ENCODE assay signal across 10 mouse cellular contexts in genomic region chr4:129500017-129500416, GRCm38 (mm10). TPM values are rescaled to one million over a fixed set of nuclear protein-coding genes. Genes with fewer than 3 reads are reported as not detected.
DNase-seq lines count a peak whose midpoint lies in the region; ATAC-seq lines count a peak whose summit lies in the region.
"Had no signal": no experiment of that assay in that cellular context is flagged by ENCODE, and none has a peak within 500 bp of the region (broad histone marks: within the 10 kb centered on the region; RNA-seq: fewer than 3 reads in every experiment).

No protein-coding gene starts in this region.

- WGBS in heart, embryonic 15.5 days = 81% methylated on average over 8 of the region's 8 CpGs
- 84% methylated on average over 8 of the region's 8 CpGs for WGBS in hindbrain, embryonic 12.5 days
- WGBS in midbrain, embryonic 10.5 days = 79% methylated on average over 8 of the region's 8 CpGs

- no peaks in the 10 kb centered on the region for H3K9me3 ChIP-seq in heart, embryonic 15.5 days (replicated peaks)
- no peaks in the 10 kb centered on the region for H3K9me3 ChIP-seq in hindbrain, embryonic 12.5 days (replicated peaks)
- H3K9me3 ChIP-seq in midbrain, embryonic 10.5 days (replicated peaks) = no peaks in the 10 kb centered on the region
- H3K9me3 ChIP-seq: G1E had no signal

- no peaks in the 10 kb centered on the region for H3K27me3 ChIP-seq in heart, embryonic 15.5 days
- H3K27me3 ChIP-seq in hindbrain, embryonic 12.5 days = peaks cover 4% of the 10 kb centered on the region; the same call in 1 of the 2 replicates
- no peaks in the 10 kb centered on the region for H3K27me3 ChIP-seq in midbrain, embryonic 10.5 days (ENCODE audit: low read depth, poor library complexity, severe bottlenecking)

- no peak for DNase-seq in heart, postnatal 4 days
- no peak for DNase-seq in midbrain, embryonic 10.5 days (ENCODE audit: low spot score)
- no peak for DNase-seq in adrenal gland, postnatal 36 days
- no peak for DNase-seq in right cerebral cortex, postnatal 25 days
- no peak for DNase-seq in embryo, embryonic 10 days (ENCODE audit: low spot score)

- 0 out of 2 replicates have a peak overlapping the region, but pooled peaks have one; percentile 71 for H3K9ac ChIP-seq in heart, embryonic 15.5 days
- no peak overlapping the region for H3K9ac ChIP-seq in hindbrain, embryonic 12.5 days

- H3K4me1 ChIP-seq in heart, embryonic 15.5 days (replicated peaks) = peaks cover 71% of the 10 kb centered on the region
- peaks cover 6% of the 10 kb centered on the region; the same call in 1 of the 2 replicates for H3K4me1 ChIP-seq in brown adipose tissue, adult 24 weeks (ENCODE audit: control insufficient read depth, insufficient read depth, insufficient read length, low read length)
- H3K4me1 ChIP-seq in hindbrain, embryonic 12.5 days = peaks cover 15% of the 10 kb centered on the region
- H3K4me1 ChIP-seq in midbrain, embryonic 10.5 days = peaks cover 43% of the 10 kb centered on the region

- peak overlapping the region; percentile 82 for H3K4me2 ChIP-seq in heart, embryonic 15.5 days
- H3K4me2 ChIP-seq in hindbrain, embryonic 12.5 days (replicated peaks) = peak overlapping the region; percentile 73

- peak overlapping the region; percentile 64 for H3K4me3 ChIP-seq in heart, embryonic 15.5 days
- peak overlapping the region; percentile 82 for H3K4me3 ChIP-seq in brown adipose tissue, adult 24 weeks (ENCODE audit: insufficient read depth, low read depth, low read length)
- H3K4me3 ChIP-seq in hindbrain, embryonic 12.5 days = peak overlapping the region; percentile 45
- H3K4me3 ChIP-seq in midbrain, embryonic 10.5 days = peak overlapping the region; percentile 70

- H3K27ac ChIP-seq in heart, embryonic 15.5 days = peak overlapping the region; percentile 94
- peak overlapping the region; percentile 90 for H3K27ac ChIP-seq in brown adipose tissue, adult 24 weeks (replicated peaks; ENCODE audit: low read depth, low read length)
- peak overlapping the region; percentile 74; the same call in 1 of the 2 replicates for H3K27ac ChIP-seq in hindbrain, embryonic 12.5 days
- peak overlapping the region; percentile 89 for H3K27ac ChIP-seq in midbrain, embryonic 10.5 days (replicated peaks)

- no peaks in the 10 kb centered on the region for H3K36me3 ChIP-seq in heart, embryonic 15.5 days
- no peaks in the 10 kb centered on the region for H3K36me3 ChIP-seq in hindbrain, embryonic 12.5 days
- no peaks in the 10 kb centered on the region for H3K36me3 ChIP-seq in midbrain, embryonic 10.5 days
- H3K36me3 ChIP-seq: G1E had no signal

- no peak for ATAC-seq in heart, embryonic 15.5 days (replicated peaks; ENCODE audit: insufficient number of reproducible peaks, insufficient read depth, low FRiP score, low read depth)
- ATAC-seq in hindbrain, embryonic 12.5 days (ENCODE audit: low FRiP score) = no peak

RNA-seq across cellular contexts. Expression of gene Fam229a, which starts 9.0 kb away (rescaled TPM):
- polyA plus RNA-seq in heart, embryonic 15.5 days (2015; fragmentation: Nextera tagmentation; extraction: Ambion mirVana) = 0.27 TPM in 1 of 2 replicates, not detected in the other
- total RNA-seq in heart, postnatal 4 days (2021) = not detected
- not detected in 2 replicates for polyA plus RNA-seq in brown adipose tissue, adult 24 weeks (2012; ENCODE audit: insufficient read depth, insufficient read length, missing spikeins)
- polyA plus RNA-seq in hindbrain, embryonic 12.5 days (2016; fragmentation: Nextera tagmentation; extraction: Ambion mirVana) = 0.46 TPM in 1 of 2 replicates, not detected in the other
- polyA plus RNA-seq in midbrain, embryonic 10.5 days (2016; fragmentation: Nextera tagmentation; extraction: Ambion mirVana) = not detected in 2 replicates
- not detected for total RNA-seq in adrenal gland, postnatal 36 days (2021)
- total RNA-seq: G1E had no signal
- polyA plus RNA-seq: G1E had no signal

RNA-seq across cellular contexts. Expression of gene Tssk3, which starts 9.2 kb away (rescaled TPM):
- not detected in 2 replicates for polyA plus RNA-seq in heart, embryonic 15.5 days (2015; fragmentation: Nextera tagmentation; extraction: Ambion mirVana)
- total RNA-seq in heart, postnatal 4 days (2021) = not detected
- polyA plus RNA-seq in brown adipose tissue, adult 24 weeks (2012; ENCODE audit: insufficient read depth, insufficient read length, missing spikeins) = not detected in 2 replicates
- polyA plus RNA-seq in hindbrain, embryonic 12.5 days (2016; fragmentation: Nextera tagmentation; extraction: Ambion mirVana) = not detected in 2 replicates
- not detected in 2 replicates for polyA plus RNA-seq in midbrain, embryonic 10.5 days (2016; fragmentation: Nextera tagmentation; extraction: Ambion mirVana)
- not detected for total RNA-seq in adrenal gland, postnatal 36 days (2021)
- total RNA-seq: left cerebral cortex, adult 18-20 months had no signal
- polyA plus RNA-seq: G1E had no signal

RNA-seq across cellular contexts. Expression of gene Marcksl1, which starts 13.4 kb away (rescaled TPM):
- 283 and 352 TPM in 2 replicates for polyA plus RNA-seq in heart, embryonic 15.5 days (2015; fragmentation: Nextera tagmentation; extraction: Ambion mirVana)
- total RNA-seq in heart, postnatal 4 days (2021) = 10 to 100 TPM; 96.6 to 97.7 TPM
- 3.5 and 4.9 TPM in 2 replicates for polyA plus RNA-seq in brown adipose tissue, adult 24 weeks (2012; ENCODE audit: insufficient read depth, insufficient read length, missing spikeins)
- 1,978 and 2,031 TPM in 2 replicates for polyA plus RNA-seq in hindbrain, embryonic 12.5 days (2016; fragmentation: Nextera tagmentation; extraction: Ambion mirVana)
- polyA plus RNA-seq in midbrain, embryonic 10.5 days (2016; fragmentation: Nextera tagmentation; extraction: Ambion mirVana) = 1,603 and 1,647 TPM in 2 replicates
- total RNA-seq in adrenal gland, postnatal 36 days (2021) = 10 to 100 TPM; 53.0 to 56.9 TPM

RNA-seq across cellular contexts. Expression of gene Bsdc1, which starts 38.6 kb away (rescaled TPM):
- polyA plus RNA-seq in heart, embryonic 15.5 days (2015; fragmentation: Nextera tagmentation; extraction: Ambion mirVana) = 23.1 and 27.2 TPM in 2 replicates
- 10 to 100 TPM; 34.0 to 36.6 TPM for total RNA-seq in heart, postnatal 4 days (2021)
- polyA plus RNA-seq in brown adipose tissue, adult 24 weeks (2012; ENCODE audit: insufficient read depth, insufficient read length, missing spikeins) = 24.8 and 35.7 TPM in 2 replicates
- 33.0 TPM in 2 replicates for polyA plus RNA-seq in hindbrain, embryonic 12.5 days (2016; fragmentation: Nextera tagmentation; extraction: Ambion mirVana)
- polyA plus RNA-seq in midbrain, embryonic 10.5 days (2016; fragmentation: Nextera tagmentation; extraction: Ambion mirVana) = 20.2 and 25.0 TPM in 2 replicates
- 10 to 100 TPM; 58.1 to 69.5 TPM for total RNA-seq in adrenal gland, postnatal 36 days (2021)

RNA-seq across cellular contexts. Expression of gene Hdac1, which starts 42.5 kb away (rescaled TPM):
- 99.9 and 134 TPM in 2 replicates for polyA plus RNA-seq in heart, embryonic 15.5 days (2015; fragmentation: Nextera tagmentation; extraction: Ambion mirVana)
- 10 to 100 TPM; 45.0 to 46.4 TPM for total RNA-seq in heart, postnatal 4 days (2021)
- 46.2 and 49.1 TPM in 2 replicates for polyA plus RNA-seq in brown adipose tissue, adult 24 weeks (2012; ENCODE audit: insufficient read depth, insufficient read length, missing spikeins)
- polyA plus RNA-seq in hindbrain, embryonic 12.5 days (2016; fragmentation: Nextera tagmentation; extraction: Ambion mirVana) = 168 and 178 TPM in 2 replicates
- 276 and 278 TPM in 2 replicates for polyA plus RNA-seq in midbrain, embryonic 10.5 days (2016; fragmentation: Nextera tagmentation; extraction: Ambion mirVana)
- 10 to 100 TPM; 49.2 to 59.8 TPM for total RNA-seq in adrenal gland, postnatal 36 days (2021)

Comparison
In these comparisons a context has a peak if more than half of its experiments do, and no peak if none do; other contexts are left out.
1. RNA of gene Marcksl1, which starts 13.4 kb away (polyA plus RNA-seq): 1,978 to 2,031 TPM in hindbrain, embryonic 12.5 days, 1,603 to 1,647 TPM in midbrain, embryonic 10.5 days and 283 to 352 TPM in heart, embryonic 15.5 days; 3.5 to 4.9 TPM in brown adipose tissue, adult 24 weeks; every median in the first group is over 10 times any median in the second.
2. Peak in every context shown above with its lines, with median percentiles within 50 percentile points of each other: H3K27ac ChIP-seq and H3K4me3 ChIP-seq.